ENCODE assay signal across 21 mouse cellular contexts in genomic region chr2:164957548-164958315, GRCm38 (mm10). TPM values are rescaled to one million over a fixed set of nuclear protein-coding genes. Genes with fewer than 3 reads are reported as not detected.
DNase-seq lines count a peak whose midpoint lies in the region; ATAC-seq and TF ChIP-seq lines count a peak whose summit lies in the region.
"Had no signal": no experiment of that assay in that cellular context is flagged by ENCODE, and none has a peak within 500 bp of the region (broad histone marks: within the 10 kb centered on the region; RNA-seq: fewer than 3 reads in every experiment).

No protein-coding gene starts in this region.

- no peak for ATAC-seq in hindbrain, postnatal 0 days
- no peak for ATAC-seq in hindbrain, embryonic 14.5 days (ENCODE audit: low FRiP score)
- ATAC-seq in lung, postnatal 0 days = no peak
- no peak for ATAC-seq in frontal cortex, adult (ENCODE audit: low TSS enrichment)
- ATAC-seq: forebrain, embryonic 15.5 days; intestine, embryonic 16.5 days; midbrain, embryonic 13.5 days had no signal

- no peaks in the 10 kb centered on the region for H3K4me1 ChIP-seq in hindbrain, postnatal 0 days (ENCODE audit: insufficient read depth, low read length)
- peaks cover 16% of the 10 kb centered on the region; the same call in 1 of the 2 replicates for H3K4me1 ChIP-seq in hindbrain, embryonic 14.5 days (replicated peaks; ENCODE audit: control insufficient read depth, insufficient read depth, low read length)
- H3K4me1 ChIP-seq in lung, postnatal 0 days (ENCODE audit: insufficient read depth, low read depth, low read length) = no peaks in the 10 kb centered on the region
- peaks cover 0 to 19% of the 10 kb centered on the region in 2 experiments; a peak in 1 of 4 replicates for H3K4me1 ChIP-seq in ES-E14 (ENCODE audit: control insufficient read depth in 2 of 2, insufficient read depth in 2 of 2, low read length in 2 of 2, poor library complexity in 1 of 2)
- peaks cover 4% of the 10 kb centered on the region for H3K4me1 ChIP-seq in bone marrow macrophage, adult 2 months (ENCODE audit: control insufficient read depth, insufficient read depth, low read length)

- in situ Hi-C loops in ES-E14 (cut with MboI; ENCODE audit: low sequenced_read_pairs in 2 of 2, unreplicated experiment in 2 of 2) = no loop called here

- WGBS in hindbrain, postnatal 0 days = 59% methylated on average over 9 of the region's 9 CpGs
- 65% methylated on average over 9 of the region's 9 CpGs for WGBS in hindbrain, embryonic 14.5 days
- 61% methylated on average over 9 of the region's 9 CpGs for WGBS in lung, postnatal 0 days

- no peaks in the 10 kb centered on the region for H3K27me3 ChIP-seq in hindbrain, postnatal 0 days (ENCODE audit: insufficient read depth, low read length)
- peaks cover 10% of the 10 kb centered on the region; the same call in 1 of the 2 replicates for H3K27me3 ChIP-seq in hindbrain, embryonic 14.5 days (ENCODE audit: control insufficient read depth, insufficient read depth, low read length)
- H3K27me3 ChIP-seq in lung, postnatal 0 days (replicated peaks; ENCODE audit: insufficient read depth, low read length) = no peaks in the 10 kb centered on the region

- peak; percentile 35 for TF ChIP-seq CTCF in hindbrain, postnatal 0 days (IDR thresholded peaks at IDR 0.05; ENCODE audit: low read depth)
- peak; percentile 17; the same call in 1 of the 2 replicates for TF ChIP-seq CTCF in lung, postnatal 0 days (IDR thresholded peaks at IDR 0.05)
- TF ChIP-seq CTCF in bone marrow macrophage, adult 2 months (IDR thresholded peaks at IDR 0.05; ENCODE audit: low read depth, low read length) = peak; percentile 31; the same call in 1 of the 2 replicates

- DNase-seq in hindbrain, postnatal 0 days (ENCODE audit: low spot score) = no peak
- DNase-seq in hindbrain, embryonic 14.5 days (ENCODE audit: low spot score) = no peak
- no peak for DNase-seq in lung, postnatal 0 days (ENCODE audit: low spot score)
- no peak for DNase-seq in lung, postnatal 10 days
- peak; percentile 52 for DNase-seq in ES-E14 (ENCODE audit: low read depth, low spot score)
- DNase-seq in right cerebral cortex, adult 18-20 months = no peak
- DNase-seq: gastrocnemius, postnatal 10 days; heart, postnatal 10 days; kidney, postnatal 14 days; lung, adult 18-20 months; thymus, postnatal 25 days had no signal

- no peak for TF ChIP-seq POLR2A in bone marrow macrophage, adult 2 months (IDR thresholded peaks at IDR 0.05; ENCODE audit: borderline replicate concordance, low read depth, low read length)

- TF ChIP-seq EP300 in lung, postnatal 0 days (IDR thresholded peaks at IDR 0.05) = no peak

- H3K4me2 ChIP-seq in hindbrain, postnatal 0 days (ENCODE audit: low read depth, low read length) = no peak overlapping the region
- no peak overlapping the region for H3K4me2 ChIP-seq in hindbrain, embryonic 14.5 days (replicated peaks)
- H3K4me2 ChIP-seq in lung, postnatal 0 days (replicated peaks; ENCODE audit: low read depth, low read length) = no peak overlapping the region
- H3K4me2 ChIP-seq: forebrain, embryonic 15.5 days; hindbrain, embryonic 12.5 days; limb, embryonic 13.5 days; midbrain, embryonic 13.5 days; neural tube, embryonic 15.5 days had no signal

- no peaks in the 10 kb centered on the region for H3K9me3 ChIP-seq in hindbrain, postnatal 0 days (ENCODE audit: low read length)
- no peaks in the 10 kb centered on the region for H3K9me3 ChIP-seq in hindbrain, embryonic 14.5 days (ENCODE audit: control insufficient read depth, low read length)
- no peaks in the 10 kb centered on the region for H3K9me3 ChIP-seq in lung, postnatal 0 days (ENCODE audit: low read length)
- H3K9me3 ChIP-seq in ES-E14 (ENCODE audit: control insufficient read depth, insufficient read depth, low read depth, low read length) = no peaks in the 10 kb centered on the region
- H3K9me3 ChIP-seq: embryonic facial prominence, embryonic 10.5 days; forebrain, embryonic 15.5 days; hindbrain, embryonic 12.5 days; limb, embryonic 13.5 days; midbrain, embryonic 13.5 days; neural tube, embryonic 15.5 days had no signal

- H3K36me3 ChIP-seq in hindbrain, postnatal 0 days (ENCODE audit: insufficient read depth, low read length) = no peaks in the 10 kb centered on the region
- no peaks in the 10 kb centered on the region for H3K36me3 ChIP-seq in hindbrain, embryonic 14.5 days (replicated peaks; ENCODE audit: control insufficient read depth, insufficient read depth)
- H3K36me3 ChIP-seq in lung, postnatal 0 days (ENCODE audit: insufficient read depth, low read length) = no peaks in the 10 kb centered on the region
- no peaks in the 10 kb centered on the region for H3K36me3 ChIP-seq in ES-E14 (ENCODE audit: control insufficient read depth, insufficient read depth, low read length, poor library complexity, severe bottlenecking)
- H3K36me3 ChIP-seq: embryonic facial prominence, embryonic 10.5 days; forebrain, embryonic 15.5 days; hindbrain, embryonic 12.5 days; limb, embryonic 13.5 days; midbrain, embryonic 13.5 days; neural tube, embryonic 15.5 days had no signal

- no peak overlapping the region for H3K9ac ChIP-seq in hindbrain, postnatal 0 days (replicated peaks; ENCODE audit: low read length)
- no peak overlapping the region for H3K9ac ChIP-seq in hindbrain, embryonic 14.5 days
- no peak overlapping the region for H3K9ac ChIP-seq in lung, postnatal 0 days (replicated peaks; ENCODE audit: low read depth)
- no peak overlapping the region for H3K9ac ChIP-seq in ES-E14 (ENCODE audit: insufficient read depth, low read depth, low read length, poor library complexity, severe bottlenecking)
- H3K9ac ChIP-seq: forebrain, embryonic 15.5 days; hindbrain, embryonic 12.5 days; limb, embryonic 13.5 days; midbrain, embryonic 13.5 days; neural tube, embryonic 15.5 days had no signal

- H3K27ac ChIP-seq in hindbrain, postnatal 0 days = no peak overlapping the region
- no peak overlapping the region for H3K27ac ChIP-seq in hindbrain, embryonic 14.5 days
- H3K27ac ChIP-seq in lung, postnatal 0 days (ENCODE audit: low read length) = no peak overlapping the region
- H3K27ac ChIP-seq in ES-E14 (ENCODE audit: insufficient read depth, low read depth, low read length, poor library complexity, severe bottlenecking) = no peak overlapping the region
- no peak overlapping the region for H3K27ac ChIP-seq in bone marrow macrophage, adult 2 months (ENCODE audit: insufficient read depth, low read depth, low read length)
- H3K27ac ChIP-seq: embryonic facial prominence, embryonic 10.5 days; forebrain, embryonic 15.5 days; hindbrain, embryonic 12.5 days; limb, embryonic 13.5 days; midbrain, embryonic 13.5 days; neural tube, embryonic 15.5 days had no signal

- no peak overlapping the region for H3K4me3 ChIP-seq in hindbrain, postnatal 0 days (ENCODE audit: low read length)
- H3K4me3 ChIP-seq in hindbrain, embryonic 14.5 days (replicated peaks; ENCODE audit: low read length) = no peak overlapping the region
- no peak overlapping the region for H3K4me3 ChIP-seq in lung, postnatal 0 days (ENCODE audit: low read depth, low read length)
- no peak overlapping the region for H3K4me3 ChIP-seq in ES-E14 (ENCODE audit: insufficient read depth in 1 of 2, low read depth in 1 of 2, low read length in 2 of 2, poor library complexity in 1 of 2, severe bottlenecking in 1 of 2)
- no peak overlapping the region for H3K4me3 ChIP-seq in bone marrow macrophage, adult 2 months (ENCODE audit: insufficient read depth, low read length)
- H3K4me3 ChIP-seq: embryonic facial prominence, embryonic 10.5 days; forebrain, embryonic 15.5 days; hindbrain, embryonic 12.5 days; limb, embryonic 13.5 days; midbrain, embryonic 13.5 days; myocyte; neural tube, embryonic 15.5 days had no signal

TF ChIP-seq in ES-E14, 5 proteins besides CTCF, POLR2A, EP300 and RAD21:
- TF ChIP-seq MAFK (IDR thresholded peaks at IDR 0.05; ENCODE audit: insufficient read depth, low read depth, low read length) (no peak), CHD2 (IDR thresholded peaks at IDR 0.05; ENCODE audit: low read depth, low read length) (no peak), HCFC1 (IDR thresholded peaks at IDR 0.05; ENCODE audit: borderline replicate concordance, insufficient read depth, low read length) (no peak), ZC3H11A (IDR thresholded peaks at IDR 0.05; ENCODE audit: borderline replicate concordance, low read depth, low read length) (no peak), ZNF384 (IDR thresholded peaks at IDR 0.05; ENCODE audit: low read depth, low read length) (no peak)
TF ChIP-seq in ES-E14: peak in this region for 0.

RNA-seq across cellular contexts. Expression of gene Slc12a5, which starts 2.9 kb away (rescaled TPM):
- total RNA-seq in hindbrain, postnatal 0 days (2014; rRNA removed) = 257 TPM in 2 replicates
- polyA plus RNA-seq in hindbrain, postnatal 0 days (2015; fragmentation: Nextera tagmentation; extraction: Ambion mirVana) = 67.1 and 71.0 TPM in 2 replicates
- polyA plus RNA-seq in hindbrain, embryonic 14.5 days (2014; fragmentation: Nextera tagmentation; extraction: Ambion mirVana) = 62.1 and 73.6 TPM in 2 replicates
- 0.84 and 1.0 TPM in 2 replicates for polyA plus RNA-seq in lung, postnatal 0 days (2015; fragmentation: Nextera tagmentation; extraction: Ambion mirVana)
- 1.7 and 2.0 TPM in 2 replicates for total RNA-seq in ES-E14 (2012; rRNA removed)
- polyA plus RNA-seq in bone marrow macrophage, adult 2 months (2012; ENCODE audit: insufficient read depth, insufficient read length, missing spikeins) = not detected in 2 replicates

RNA-seq across cellular contexts. Expression of gene Mmp9, which starts 17.2 kb away (rescaled TPM):
- 8.8 and 14.4 TPM in 2 replicates for total RNA-seq in hindbrain, postnatal 0 days (2014; rRNA removed)
- 6.7 and 7.1 TPM in 2 replicates for polyA plus RNA-seq in hindbrain, postnatal 0 days (2015; fragmentation: Nextera tagmentation; extraction: Ambion mirVana)
- 28.8 and 33.2 TPM in 2 replicates for polyA plus RNA-seq in hindbrain, embryonic 14.5 days (2014; fragmentation: Nextera tagmentation; extraction: Ambion mirVana)
- 4.5 and 5.6 TPM in 2 replicates for polyA plus RNA-seq in lung, postnatal 0 days (2015; fragmentation: Nextera tagmentation; extraction: Ambion mirVana)
- 5.8 and 7.0 TPM in 2 replicates for total RNA-seq in ES-E14 (2012; rRNA removed)
- polyA plus RNA-seq in bone marrow macrophage, adult 2 months (2012; ENCODE audit: insufficient read depth, insufficient read length, missing spikeins) = 0.70 and 1.4 TPM in 2 replicates

RNA-seq across cellular contexts. Expression of gene Zfp335, which starts 46.2 kb away (rescaled TPM):
- total RNA-seq in hindbrain, postnatal 0 days (2014; rRNA removed) = 26.5 and 28.3 TPM in 2 replicates
- polyA plus RNA-seq in hindbrain, postnatal 0 days (2015; fragmentation: Nextera tagmentation; extraction: Ambion mirVana) = 9.0 and 9.2 TPM in 2 replicates
- 14.6 and 15.4 TPM in 2 replicates for polyA plus RNA-seq in hindbrain, embryonic 14.5 days (2014; fragmentation: Nextera tagmentation; extraction: Ambion mirVana)
- 5.0 and 5.2 TPM in 2 replicates for polyA plus RNA-seq in lung, postnatal 0 days (2015; fragmentation: Nextera tagmentation; extraction: Ambion mirVana)
- total RNA-seq in ES-E14 (2012; rRNA removed) = 18.5 and 22.4 TPM in 2 replicates
- 14.0 and 14.5 TPM in 2 replicates for polyA plus RNA-seq in bone marrow macrophage, adult 2 months (2012; ENCODE audit: insufficient read depth, insufficient read length, missing spikeins)

Comparison
In these comparisons a context has a peak if more than half of its experiments do, and no peak if none do; other contexts are left out.
1. RNA of gene Slc12a5, which starts 2.9 kb away (polyA plus RNA-seq): 67.1 to 71.0 TPM in hindbrain, postnatal 0 days and 62.1 to 73.6 TPM in hindbrain, embryonic 14.5 days; 0.84 to 1.0 TPM in lung, postnatal 0 days and not detected in bone marrow macrophage, adult 2 months; every median in the first group is over 10 times any median in the second.
2. Peak in every context shown above with its lines, with median percentiles within 50 percentile points of each other: CTCF ChIP-seq.